8 mouse cellular contexts compared by ENCODE assay signal in the genomic region with DNA sequence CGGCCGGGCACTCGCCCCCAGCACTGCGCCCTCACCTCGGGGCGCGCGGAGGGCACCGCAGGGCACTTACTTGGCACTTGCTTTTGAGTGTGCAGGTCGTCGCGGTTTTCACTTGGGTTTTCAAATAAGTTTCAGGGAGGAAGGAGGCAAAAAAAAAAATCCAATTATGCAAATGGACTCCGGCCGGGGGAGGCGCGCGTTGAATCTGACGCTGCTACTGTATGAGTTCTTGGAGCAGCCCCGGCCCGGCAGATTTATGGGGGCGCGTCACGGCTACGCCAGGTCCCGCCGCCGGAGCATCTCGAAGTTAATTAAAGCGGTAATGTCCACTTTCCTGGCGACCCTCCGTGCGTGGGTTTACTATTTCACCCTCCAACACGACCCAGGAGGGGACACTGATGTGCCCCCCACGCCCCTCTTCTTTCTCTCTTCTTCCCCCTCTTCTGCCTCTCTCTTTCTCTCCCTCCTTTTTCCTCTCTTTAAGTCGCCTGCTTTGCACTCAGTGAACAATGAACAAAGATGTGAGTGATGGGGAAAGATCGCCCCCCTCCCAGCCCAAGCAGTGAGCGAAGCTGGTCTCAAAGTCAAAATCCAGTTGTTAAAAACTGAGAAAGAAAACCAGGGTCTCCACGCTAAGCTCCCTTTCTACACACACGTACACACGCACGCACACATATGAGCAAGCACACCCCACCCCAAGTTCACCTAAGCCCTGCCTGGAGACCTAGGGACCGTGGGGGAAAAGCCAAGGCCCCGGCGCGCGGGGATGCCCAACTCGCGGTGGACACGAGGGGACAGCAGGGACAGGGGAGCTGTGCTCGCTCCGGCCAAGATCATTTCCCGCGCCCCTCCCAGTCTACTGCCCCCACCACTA. TPM values are rescaled to one million over a fixed set of nuclear protein-coding genes. Genes with fewer than 3 reads are reported as not detected.
A peak's percentile ranks its signal among the peaks of the same experiment; 100 is the strongest.
DNase-seq lines count a peak whose midpoint lies in the region; ATAC-seq lines count a peak whose summit lies in the region.

No protein-coding gene starts in this region.

- intact Hi-C loops in left cerebral cortex, postnatal 4 days (cut with DNase I), result loop anchor here (5.0 kb wide), 1 partner anchor 392 kb away; no protein-coding TSS in a partner anchor

- no peak overlapping the region; the same call in none of the 2 replicates for H3K27ac ChIP-seq in embryonic facial prominence, embryonic 14.5 days (replicated peaks; ENCODE audit: low read depth, low read length)
- peak overlapping the region; percentile 90 for H3K27ac ChIP-seq in hindbrain, embryonic 16.5 days (ENCODE audit: low read depth, low read length)
- peak overlapping the region; percentile 89 for H3K27ac ChIP-seq in midbrain, embryonic 14.5 days (replicated peaks; ENCODE audit: low read depth, low read length)

- peak overlapping the region; percentile 57 for H3K4me3 ChIP-seq in embryonic facial prominence, embryonic 14.5 days (ENCODE audit: low read depth, low read length)
- peak overlapping the region; percentile 64 for H3K4me3 ChIP-seq in hindbrain, embryonic 16.5 days (ENCODE audit: low read length)
- H3K4me3 ChIP-seq in midbrain, embryonic 14.5 days (replicated peaks; ENCODE audit: low read depth, low read length), result peak overlapping the region; percentile 52

- H3K4me1 ChIP-seq in embryonic facial prominence, embryonic 14.5 days (ENCODE audit: control insufficient read depth, insufficient read depth, low read length), result peaks cover 6% of the 10 kb centered on the region; the same call in 1 of the 2 replicates
- peaks cover 14% of the 10 kb centered on the region for H3K4me1 ChIP-seq in hindbrain, embryonic 16.5 days (ENCODE audit: control insufficient read depth, insufficient read depth, low read depth, low read length)
- H3K4me1 ChIP-seq in midbrain, embryonic 14.5 days (ENCODE audit: control insufficient read depth, insufficient read depth, low read length), result peaks cover 28% of the 10 kb centered on the region; the same call in 1 of the 2 replicates

- H3K36me3 ChIP-seq in embryonic facial prominence, embryonic 14.5 days (ENCODE audit: control insufficient read depth, insufficient read depth, low read length), result no peaks in the 10 kb centered on the region
- H3K36me3 ChIP-seq in hindbrain, embryonic 16.5 days (ENCODE audit: control insufficient read depth, insufficient read depth, low read length), result no peaks in the 10 kb centered on the region
- H3K36me3 ChIP-seq in midbrain, embryonic 14.5 days (ENCODE audit: control insufficient read depth, insufficient read depth, low read length), result no peaks in the 10 kb centered on the region

- DNase-seq in left cerebral cortex, postnatal 4 days, result peak; percentile 67
- DNase-seq in left cerebral cortex, adult 9 months (ENCODE audit: low spot score in 2 of 2), result no peak
- peak; percentile 62 to 80 for DNase-seq in adrenal gland, postnatal 36 days
- DNase-seq in embryonic facial prominence, embryonic 14.5 days (ENCODE audit: low spot score), result peak; percentile 59
- DNase-seq in midbrain, embryonic 14.5 days, result peak; percentile 72
- no peak for DNase-seq in natural killer cell, adult 2 months (ENCODE audit: low spot score in 2 of 2)
- no peak for DNase-seq in frontal cortex, postnatal 25 days (ENCODE audit: low spot score in 2 of 2)

- under 1% methylated on average over 53 of the region's 53 CpGs for WGBS in embryonic facial prominence, embryonic 14.5 days
- WGBS in hindbrain, embryonic 16.5 days, result under 1% methylated on average over 51 of the region's 53 CpGs
- WGBS in midbrain, embryonic 14.5 days, result under 1% methylated on average over 53 of the region's 53 CpGs

- peaks cover 83% of the 10 kb centered on the region for H3K27me3 ChIP-seq in embryonic facial prominence, embryonic 14.5 days (replicated peaks; ENCODE audit: control insufficient read depth, insufficient read depth, low read length)
- no peaks in the 10 kb centered on the region for H3K27me3 ChIP-seq in hindbrain, embryonic 16.5 days (replicated peaks; ENCODE audit: control insufficient read depth, insufficient read depth, low read length)
- no peaks in the 10 kb centered on the region for H3K27me3 ChIP-seq in midbrain, embryonic 14.5 days (ENCODE audit: control insufficient read depth, insufficient read depth, low read length)

- ATAC-seq in embryonic facial prominence, embryonic 14.5 days (ENCODE audit: low read depth), result no peak; the same call in none of the 2 replicates
- peak; percentile 52 for ATAC-seq in hindbrain, embryonic 16.5 days
- peak; percentile 53 for ATAC-seq in midbrain, embryonic 14.5 days (ENCODE audit: low FRiP score, low TSS enrichment)

- no peaks in the 10 kb centered on the region for H3K9me3 ChIP-seq in embryonic facial prominence, embryonic 14.5 days (ENCODE audit: control insufficient read depth, low read length)
- no peaks in the 10 kb centered on the region for H3K9me3 ChIP-seq in hindbrain, embryonic 16.5 days (ENCODE audit: control insufficient read depth, low read length)
- H3K9me3 ChIP-seq in midbrain, embryonic 14.5 days (ENCODE audit: control insufficient read depth, low read length), result no peaks in the 10 kb centered on the region

- H3K9ac ChIP-seq in embryonic facial prominence, embryonic 14.5 days (ENCODE audit: low read depth, low read length), result peak overlapping the region; percentile 63
- peak overlapping the region; percentile 83 for H3K9ac ChIP-seq in hindbrain, embryonic 16.5 days (ENCODE audit: low read depth, low read length)
- H3K9ac ChIP-seq in midbrain, embryonic 14.5 days (replicated peaks; ENCODE audit: low read length), result peak overlapping the region; percentile 68

- peak overlapping the region; percentile 99 for H3K4me2 ChIP-seq in embryonic facial prominence, embryonic 14.5 days (ENCODE audit: low read depth, low read length)
- H3K4me2 ChIP-seq in hindbrain, embryonic 16.5 days (ENCODE audit: low read length), result peak overlapping the region; percentile 94
- peak overlapping the region; percentile 85 for H3K4me2 ChIP-seq in midbrain, embryonic 14.5 days (ENCODE audit: low read length)

RNA-seq across cellular contexts. Expression of gene Zfp536, which starts 3.7 kb away (rescaled TPM):
- total RNA-seq in left cerebral cortex, postnatal 4 days (2021), result 10 to 100 TPM; 32.5 to 37.6 TPM
- total RNA-seq in adrenal gland, postnatal 36 days (2021), result 1 to 10 TPM; 6.7 to 8.5 TPM
- polyA plus RNA-seq in embryonic facial prominence, embryonic 14.5 days (2014; fragmentation: Nextera tagmentation; extraction: Ambion mirVana), result 7.2 and 7.7 TPM in 2 replicates
- polyA plus RNA-seq in hindbrain, embryonic 16.5 days (2015; fragmentation: Nextera tagmentation; extraction: Ambion mirVana), result 28.5 and 31.0 TPM in 2 replicates
- polyA plus RNA-seq in midbrain, embryonic 14.5 days (2014; fragmentation: Nextera tagmentation; extraction: Ambion mirVana), result 34.9 and 38.0 TPM in 2 replicates

Comparison
In these comparisons a context has a peak if more than half of its experiments do, and no peak if none do; other contexts are left out.
1. DNase-seq: peak in left cerebral cortex, postnatal 4 days (single experiment), adrenal gland, postnatal 36 days (2 of 2), embryonic facial prominence, embryonic 14.5 days (single experiment) and midbrain, embryonic 14.5 days (single experiment); none in left cerebral cortex, adult 9 months (0 of 2), natural killer cell, adult 2 months (0 of 2) and frontal cortex, postnatal 25 days (0 of 2).
2. Peak in every context shown above with its lines, with median percentiles within 50 percentile points of each other: H3K4me2 ChIP-seq, H3K4me3 ChIP-seq and H3K9ac ChIP-seq.